Mouse (Mus musculus) heart, embryonic 11.5 days (tissue): Measurements from ENCODE around the gene Fam76b. TPM values are rescaled to one million over a fixed set of nuclear protein-coding genes. Genes with fewer than 3 reads are reported as not detected.
"Not testable (repeated sequence)": the region's sequence is repeated elsewhere in the genome, so short reads cannot be mapped to it uniquely, and the experiment has no call there.

ENCODE experiments used
- ATAC-seq: fragments of 200-750 bp; cut with Nextera tagmentation; replicated peaks from 2 replicates; pipeline ENCODE4 v1.8.0; 2017; ENCODE audit warnings: moderate library complexity; ENCODE audit not compliant: insufficient number of reproducible peaks, low FRiP score, low TSS enrichment
- H3K27ac ChIP-seq: fragments of 300-500 bp; sonication (generic); 2 replicates; pipeline ENCODE4 v1.5.1; 2014; ENCODE audit warnings: mild to moderate bottlenecking, low read depth, low read length
- H3K27me3 ChIP-seq: fragments of 300-500 bp; sonication (generic); 2 replicates; pipeline ENCODE4 v1.6.1; 2014; ENCODE audit warnings: mild to moderate bottlenecking, low read length, mixed read lengths; ENCODE audit not compliant: control insufficient read depth, insufficient read depth
- H3K36me3 ChIP-seq: fragments of 300-500 bp; sonication (generic); 2 replicates; pipeline ENCODE4 v1.6.1; 2014; ENCODE audit warnings: mild to moderate bottlenecking, low read length, moderate library complexity, mixed read lengths; ENCODE audit not compliant: control insufficient read depth, insufficient read depth
- H3K4me1 ChIP-seq: fragments of 300-500 bp; sonication (generic); 2 replicates; pipeline ENCODE4 v1.6.1; 2014; ENCODE audit warnings: low read length; ENCODE audit not compliant: control insufficient read depth, insufficient read depth
- H3K4me2 ChIP-seq: fragments of 300-500 bp; sonication (generic); 2 replicates; pipeline ENCODE4 v1.6.1; 2014; ENCODE audit warnings: mild to moderate bottlenecking, moderate library complexity
- H3K4me3 ChIP-seq: fragments of 300-500 bp; sonication (generic); 2 replicates; pipeline ENCODE4 v1.5.1; 2014; ENCODE audit warnings: low read depth, low read length
- H3K9ac ChIP-seq: fragments of 300-500 bp; sonication (generic); 2 replicates; pipeline ENCODE4 v1.6.1; 2014; ENCODE audit warnings: mild to moderate bottlenecking, low read depth, low read length, moderate library complexity
- H3K9me3 ChIP-seq: fragments of 300-500 bp; sonication (generic); replicated peaks from 2 replicates; pipeline ENCODE4 v1.6.1; 2016; ENCODE audit warnings: low read length; ENCODE audit not compliant: control insufficient read depth
- WGBS: fragments of 180-500 bp; shearing (Covaris S2); extraction: QIAGEN DNeasy Blood & Tissue Kit; methylation state at CpG from one replicate; pipeline ENCODE4 v1.1.7; 2014; ENCODE audit not compliant: insufficient replicate concordance; 5-methylcytosine and 5-hydroxymethylcytosine counted together
- polyA plus RNA-seq: library from polyadenylated mRNA; unstranded; fragments of >200 nt; fragmentation: Nextera tagmentation; extraction: Ambion mirVana; gene quantifications from 2 replicates; pipeline ENCODE4 v1.2.1, GENCODE M21; 2014

The Fam76b gene
- 16.0 and 16.8 TPM in 2 replicates for polyA plus RNA-seq

DNA sequence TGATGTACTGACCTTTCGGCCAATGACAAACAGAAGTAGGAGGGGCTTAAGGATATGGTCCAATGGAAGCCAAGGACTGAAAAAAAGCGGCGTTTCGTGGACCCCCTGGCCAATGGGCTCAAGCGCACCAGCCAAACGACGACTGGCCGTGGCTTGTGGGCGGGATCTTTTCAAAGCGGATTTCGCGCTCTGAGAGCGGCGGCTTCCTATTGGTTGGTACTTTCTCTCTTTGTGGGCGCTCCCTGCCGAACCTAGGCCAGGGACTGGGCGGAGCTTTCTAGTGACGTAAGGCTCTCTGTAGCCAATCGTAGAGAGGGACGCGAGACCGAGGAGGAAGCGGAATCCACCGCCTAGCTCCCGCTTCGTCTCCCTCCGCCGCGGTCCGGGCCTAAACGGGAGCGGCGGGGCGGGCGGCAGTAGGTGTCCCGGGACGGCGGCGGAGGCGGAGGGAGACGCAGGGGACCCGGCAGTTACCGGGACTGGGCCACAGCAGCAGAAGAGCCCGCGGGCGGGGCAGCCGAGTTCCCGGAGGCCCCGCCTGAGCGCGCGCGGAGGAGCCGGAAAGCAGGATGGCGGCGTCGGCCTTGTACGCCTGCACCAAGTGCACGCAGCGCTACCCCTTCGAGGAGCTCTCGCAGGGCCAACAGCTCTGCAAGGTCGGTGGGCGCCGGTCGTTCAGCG lies at the start of gene Fam76b:
TSS of gene Fam76b (plus strand) at position 311 of the 681 bp plus-strand sequence.
- H3K27ac ChIP-seq = peak within 1 kb of the TSS; percentile 99
- peaks cover 11% of the 10 kb centered on the region for H3K4me1 ChIP-seq
- H3K36me3 ChIP-seq = peaks cover 9% of the 10 kb centered on the region
- no peaks in the 10 kb centered on the region for H3K27me3 ChIP-seq
- peak within 1 kb of the TSS; percentile 98 for H3K9ac ChIP-seq
- ATAC-seq = peak; percentile 94
- under 1% methylated on average over 67 of the region's 67 CpGs for WGBS
- peak within 1 kb of the TSS; percentile 90 for H3K4me3 ChIP-seq
- peak within 1 kb of the TSS; percentile 82 for H3K4me2 ChIP-seq
- no peaks in the 10 kb centered on the region for H3K9me3 ChIP-seq

DNA sequence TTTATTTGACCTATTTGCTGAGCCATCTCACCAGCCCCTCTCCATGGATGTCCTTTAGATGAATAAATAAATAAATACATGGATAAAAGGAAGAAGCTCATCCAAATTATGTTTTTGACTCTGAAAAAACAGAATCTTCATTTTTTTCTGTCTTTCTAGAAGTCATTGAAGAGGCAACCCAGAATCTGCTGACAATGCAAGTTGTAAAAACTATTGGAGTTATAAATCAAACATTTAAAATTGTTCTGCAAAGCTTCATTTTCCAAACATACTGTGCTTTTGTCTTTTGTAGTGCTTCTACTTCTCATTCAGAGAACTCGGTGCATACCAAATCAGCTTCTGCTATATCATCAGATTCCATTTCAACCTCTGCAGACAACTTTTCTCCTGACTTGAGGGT lies 45.5 kb upstream of the Fam76b start:
- H3K4me3 ChIP-seq = no peak overlapping the region
- no peaks in the 10 kb centered on the region for H3K27me3 ChIP-seq
- H3K27ac ChIP-seq = no peak overlapping the region
- H3K36me3 ChIP-seq = peaks cover 2% of the 10 kb centered on the region; the same call in 1 of the 2 replicates
- H3K4me1 ChIP-seq = peaks cover 5% of the 10 kb centered on the region
- WGBS = 88% methylated on average over 1 of the region's 1 CpGs
- ATAC-seq = no peak
- H3K4me2 ChIP-seq = no peak overlapping the region
- H3K9me3 ChIP-seq = no peaks in the 10 kb centered on the region
- H3K9ac ChIP-seq = no peak overlapping the region

DNA sequence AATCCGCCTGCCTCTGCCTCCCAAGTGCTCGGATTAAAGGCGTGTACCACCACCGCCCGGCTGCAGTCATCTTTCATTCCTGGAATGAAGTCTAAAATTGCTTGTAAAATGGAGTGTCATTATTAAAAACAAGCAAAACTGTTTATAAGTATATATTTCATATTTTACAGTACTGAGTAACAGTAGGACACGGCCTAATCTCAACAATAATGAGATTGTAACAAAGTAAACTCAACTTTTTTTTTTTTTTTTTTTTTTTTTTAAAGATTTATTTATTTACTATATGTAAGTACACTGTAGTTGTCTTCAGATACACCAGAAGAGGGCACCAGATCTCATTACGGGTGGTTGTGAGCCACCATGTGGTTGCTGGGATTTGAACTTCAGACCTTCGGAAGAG lies 36.7 kb upstream of the Fam76b start:
- not testable (repeated sequence) for H3K27ac ChIP-seq, H3K4me2 ChIP-seq, ATAC-seq, H3K27me3 ChIP-seq, H3K4me1 ChIP-seq, H3K4me3 ChIP-seq, H3K9me3 ChIP-seq, H3K9ac ChIP-seq
- WGBS = 94% methylated on average over 7 of the region's 8 CpGs
- peaks cover 12% of the 10 kb centered on the region for H3K36me3 ChIP-seq

DNA sequence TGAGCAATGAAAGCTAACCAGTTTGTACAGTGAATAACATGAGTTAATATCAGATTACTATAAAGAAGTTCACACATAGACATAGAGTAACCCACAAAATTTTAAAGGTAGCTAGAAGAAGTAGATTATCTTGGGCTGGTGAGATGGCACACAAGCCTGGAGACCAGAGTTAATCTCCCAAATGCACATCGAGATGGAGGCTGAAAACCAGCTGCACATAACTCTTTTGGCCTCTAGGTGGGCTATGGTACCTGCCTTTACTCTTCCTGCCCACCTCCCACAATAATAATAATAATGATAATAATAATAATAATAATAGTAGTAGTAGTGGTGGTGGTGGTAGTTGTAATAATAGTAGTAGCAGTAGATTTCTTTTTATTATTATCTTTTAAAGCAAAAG lies 33.2 kb upstream of the Fam76b start:
- WGBS = 70% methylated on average over 1 of the region's 1 CpGs
- Histone ChIP-seq H3K9ac (no peak overlapping the region), H3K27me3 (no peaks in the 10 kb centered on the region), H3K9me3 (no peaks in the 10 kb centered on the region), H3K27ac (no peak overlapping the region), H3K4me3 (no peak overlapping the region), H3K4me1 (no peaks in the 10 kb centered on the region), H3K4me2 (no peak overlapping the region), H3K36me3 (peaks cover 14% of the 10 kb centered on the region)
- ATAC-seq = no peak

DNA sequence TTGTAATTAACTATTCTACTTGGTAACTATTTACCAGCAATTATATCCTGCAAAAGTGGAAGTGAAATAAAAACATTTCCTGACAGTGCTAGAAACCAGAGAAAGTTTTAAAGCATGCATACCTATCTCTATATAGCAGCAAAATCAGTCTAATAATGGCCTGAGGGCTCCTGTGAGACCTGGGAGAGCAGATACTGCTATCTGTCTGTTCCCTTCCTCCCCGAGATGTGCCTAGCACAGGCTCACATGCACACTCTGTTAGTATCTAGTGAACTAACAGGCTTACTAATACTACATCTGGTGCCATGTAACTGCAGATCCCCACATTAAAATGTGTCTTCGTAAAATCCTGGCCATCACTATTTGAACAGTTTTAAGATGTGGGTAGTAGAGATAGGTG lies 32.8 kb upstream of the Fam76b start:
- Histone ChIP-seq H3K4me2 (no peak overlapping the region), H3K9me3 (no peaks in the 10 kb centered on the region), H3K36me3 (peaks cover 17% of the 10 kb centered on the region), H3K9ac (no peak overlapping the region), H3K27ac (no peak overlapping the region), H3K4me3 (no peak overlapping the region), H3K27me3 (no peaks in the 10 kb centered on the region), H3K4me1 (no peaks in the 10 kb centered on the region)
- 76% methylated on average over 2 of the region's 2 CpGs for WGBS
- ATAC-seq = no peak

DNA sequence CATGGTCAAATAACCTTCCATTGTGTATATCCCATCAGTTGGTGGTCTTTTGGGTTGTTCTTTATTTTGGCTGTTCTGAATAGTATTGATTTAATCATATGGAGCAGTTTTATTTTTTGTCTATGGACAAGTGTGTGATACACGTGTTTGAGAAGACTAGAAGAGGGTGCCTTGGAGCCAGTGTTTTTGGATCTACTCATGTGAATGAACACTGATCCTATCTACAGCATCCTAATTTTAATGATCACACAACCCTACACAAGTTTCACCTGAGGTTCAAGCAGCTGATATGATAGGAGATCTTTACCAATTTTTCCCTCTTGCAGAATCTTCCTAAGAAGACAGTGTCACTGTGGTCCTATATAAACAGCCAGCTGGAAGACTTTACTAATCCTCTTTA lies 23.0 kb upstream of the Fam76b start:
- H3K9me3 ChIP-seq = no peaks in the 10 kb centered on the region
- no peak overlapping the region for H3K9ac ChIP-seq
- H3K36me3 ChIP-seq = peaks cover 27% of the 10 kb centered on the region
- WGBS = 73% methylated on average over 1 of the region's 1 CpGs
- H3K4me3 ChIP-seq = no peak overlapping the region
- no peaks in the 10 kb centered on the region for H3K4me1 ChIP-seq
- H3K4me2 ChIP-seq = no peak overlapping the region
- ATAC-seq = no peak
- no peaks in the 10 kb centered on the region for H3K27me3 ChIP-seq
- H3K27ac ChIP-seq = no peak overlapping the region

DNA sequence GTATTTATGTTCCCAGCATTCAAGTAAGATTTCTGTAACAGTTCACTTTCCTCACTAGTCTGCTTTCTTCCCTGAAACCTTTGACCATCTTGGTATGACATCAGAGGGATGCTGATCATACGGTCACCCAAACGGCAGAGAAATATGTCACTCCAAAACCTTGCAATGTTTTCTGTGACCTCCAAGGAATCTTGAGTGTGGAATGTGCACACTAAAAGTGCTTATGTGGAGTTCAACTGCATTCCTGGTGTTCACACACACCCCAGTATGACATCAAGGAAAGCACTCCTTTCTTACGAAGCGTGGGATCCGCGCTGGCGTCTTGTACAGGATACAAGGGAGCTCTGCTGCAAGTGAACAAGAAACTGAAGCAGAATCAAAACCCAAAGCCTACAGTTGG lies 20.7 kb upstream of the Fam76b start:
- no peak overlapping the region for H3K27ac ChIP-seq
- no peak overlapping the region for H3K4me2 ChIP-seq
- 91% methylated on average over 7 of the region's 7 CpGs for WGBS
- ATAC-seq = no peak
- no peak overlapping the region for H3K4me3 ChIP-seq
- no peak overlapping the region for H3K9ac ChIP-seq
- no peaks in the 10 kb centered on the region for H3K9me3 ChIP-seq
- H3K27me3 ChIP-seq = no peaks in the 10 kb centered on the region
- no peaks in the 10 kb centered on the region for H3K4me1 ChIP-seq
- H3K36me3 ChIP-seq = peaks cover 32% of the 10 kb centered on the region

DNA sequence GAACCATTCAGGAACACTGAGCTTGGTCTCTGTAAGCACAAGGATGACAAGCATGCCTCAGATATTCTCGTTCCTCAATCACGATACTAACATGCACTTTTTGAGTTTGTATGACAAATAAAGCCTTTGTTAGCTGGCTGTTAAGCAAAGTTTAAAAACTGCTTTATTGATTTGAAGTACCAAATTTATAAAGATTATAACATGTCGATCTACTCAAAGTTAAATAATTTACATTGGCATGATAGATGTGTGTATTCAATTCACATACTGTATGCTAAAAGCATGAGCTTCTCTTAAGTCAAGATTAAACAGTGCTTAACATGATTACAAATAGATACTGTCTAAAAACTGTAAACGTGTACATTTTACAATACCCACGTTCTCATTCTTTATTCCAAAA lies 19.9 kb upstream of the Fam76b start:
- no peaks in the 10 kb centered on the region for H3K9me3 ChIP-seq
- no peak overlapping the region for H3K27ac ChIP-seq
- H3K4me2 ChIP-seq = no peak overlapping the region
- WGBS = 90% methylated on average over 5 of the region's 5 CpGs
- peaks cover 36% of the 10 kb centered on the region for H3K36me3 ChIP-seq
- H3K4me3 ChIP-seq = no peak overlapping the region
- no peaks in the 10 kb centered on the region for H3K27me3 ChIP-seq
- no peak overlapping the region for H3K9ac ChIP-seq
- no peaks in the 10 kb centered on the region for H3K4me1 ChIP-seq
- ATAC-seq = no peak

DNA sequence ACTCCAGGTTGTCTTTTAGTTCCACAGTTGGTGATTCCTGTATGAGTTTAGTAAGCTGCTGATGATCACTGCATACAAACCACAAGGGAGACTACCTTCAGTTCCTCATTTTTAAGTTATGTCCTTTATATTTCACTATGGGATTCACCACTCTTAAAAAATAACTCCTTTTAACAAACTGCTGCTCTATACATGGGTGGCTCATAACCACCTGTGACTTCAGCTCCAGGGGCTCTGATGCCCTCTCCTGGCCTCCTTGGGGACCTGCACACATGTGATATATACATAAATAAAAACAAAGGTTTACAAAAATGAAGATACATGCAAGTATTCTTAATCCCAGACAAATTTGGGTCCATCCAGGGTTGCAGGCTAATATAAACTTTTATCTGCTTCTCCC lies 17.6 kb upstream of the Fam76b start:
- H3K9me3 ChIP-seq = no peaks in the 10 kb centered on the region
- H3K36me3 ChIP-seq = peaks cover 42% of the 10 kb centered on the region
- no peak overlapping the region for H3K27ac ChIP-seq
- no peak overlapping the region for H3K4me3 ChIP-seq
- ATAC-seq = no peak
- no peak overlapping the region for H3K9ac ChIP-seq
- no peak overlapping the region for H3K4me2 ChIP-seq
- H3K4me1 ChIP-seq = no peaks in the 10 kb centered on the region
- no peaks in the 10 kb centered on the region for H3K27me3 ChIP-seq
